8 mouse cellular contexts compared by ENCODE assay signal in genomic region chr1:34061078-34061477, GRCm38 (mm10).
DNase-seq lines count a peak whose midpoint lies in the region; ATAC-seq and TF ChIP-seq lines count a peak whose summit lies in the region.

No protein-coding gene starts in this region.

- intact Hi-C loops in heart, adult 2 months (cut with DNase I) = loop anchor here (1.0 to 5.0 kb wide), 4 partner anchors 41 to 103 kb away; no protein-coding TSS in a partner anchor

- no peaks in the 10 kb centered on the region for H3K27me3 ChIP-seq in heart, adult 2 months (ENCODE audit: control insufficient read depth, insufficient read depth, low read length)
- H3K27me3 ChIP-seq in kidney, adult 2 months (replicated peaks; ENCODE audit: control insufficient read depth, insufficient read depth, low read length) = no peaks in the 10 kb centered on the region
- H3K27me3 ChIP-seq in limb, embryonic 11.5 days (ENCODE audit: control insufficient read depth, insufficient read depth, low read length) = no peaks in the 10 kb centered on the region
- no peaks in the 10 kb centered on the region for H3K27me3 ChIP-seq in midbrain, embryonic 16.5 days (ENCODE audit: control insufficient read depth, insufficient read depth, low read depth, low read length)
- no peaks in the 10 kb centered on the region for H3K27me3 ChIP-seq in splenic B cell, adult 2 months (ENCODE audit: control insufficient read depth, insufficient read depth, low read length, poor library complexity, severe bottlenecking)

- peak overlapping the region; percentile 19; the same call in 1 of the 2 replicates for H3K4me3 ChIP-seq in heart, adult 2 months
- no peak overlapping the region for H3K4me3 ChIP-seq in kidney, adult 2 months (ENCODE audit: insufficient read depth, low read depth, low read length)
- H3K4me3 ChIP-seq in limb, embryonic 11.5 days (ENCODE audit: low read depth, low read length) = no peak overlapping the region
- H3K4me3 ChIP-seq in midbrain, embryonic 16.5 days (ENCODE audit: low read depth, low read length) = no peak overlapping the region

- H3K4me2 ChIP-seq in limb, embryonic 11.5 days (ENCODE audit: low read depth, severe bottlenecking) = no peak overlapping the region
- H3K4me2 ChIP-seq in midbrain, embryonic 16.5 days (ENCODE audit: low read length) = peak overlapping the region; percentile 4; the same call in 1 of the 2 replicates

- peaks cover 4% of the 10 kb centered on the region; the same call in 1 of the 2 replicates for H3K36me3 ChIP-seq in heart, adult 2 months (ENCODE audit: control insufficient read depth, insufficient read depth, low read length)
- no peaks in the 10 kb centered on the region for H3K36me3 ChIP-seq in kidney, adult 2 months (ENCODE audit: control insufficient read depth, insufficient read depth, low read length)
- H3K36me3 ChIP-seq in limb, embryonic 11.5 days (ENCODE audit: control insufficient read depth, insufficient read depth, low read length) = no peaks in the 10 kb centered on the region
- no peaks in the 10 kb centered on the region for H3K36me3 ChIP-seq in midbrain, embryonic 16.5 days (ENCODE audit: control insufficient read depth, insufficient read depth, low read length)
- H3K36me3 ChIP-seq in splenic B cell, adult 2 months (ENCODE audit: control insufficient read depth, insufficient read depth, low read length, poor library complexity, severe bottlenecking) = no peaks in the 10 kb centered on the region

- no peak overlapping the region for H3K9ac ChIP-seq in heart, adult 2 months (ENCODE audit: low read depth, low read length)
- H3K9ac ChIP-seq in limb, embryonic 11.5 days (ENCODE audit: low read length) = no peak overlapping the region
- no peak overlapping the region for H3K9ac ChIP-seq in midbrain, embryonic 16.5 days (ENCODE audit: low read depth, low read length)

- WGBS in heart, adult 2 months = 23% methylated on average over 4 of the region's 4 CpGs
- 27% methylated on average over 4 of the region's 4 CpGs for WGBS in kidney, adult 2 months
- WGBS in limb, embryonic 11.5 days = 21% methylated on average over 4 of the region's 4 CpGs
- 20% methylated on average over 4 of the region's 4 CpGs for WGBS in midbrain, embryonic 16.5 days

- no peak for TF ChIP-seq POLR2A in heart, adult 2 months (IDR thresholded peaks at IDR 0.05; ENCODE audit: insufficient read depth, low read depth, low read length)
- TF ChIP-seq POLR2A in kidney, adult 2 months (IDR thresholded peaks at IDR 0.05; ENCODE audit: low read depth, low read length) = no peak

- peak; percentile 82; the same call in 1 of the 2 replicates for TF ChIP-seq EP300 in heart, adult 2 months (IDR thresholded peaks at IDR 0.05; ENCODE audit: insufficient read depth, low read depth, low read length)

- peaks cover 7% of the 10 kb centered on the region for H3K79me2 ChIP-seq in heart, adult 2 months (replicated peaks; ENCODE audit: control insufficient read depth, insufficient read depth, low read length)

- DNase-seq in urinary bladder, postnatal 14 days (ENCODE audit: low spot score) = peak; percentile 81
- no peak for DNase-seq in urinary bladder, adult 2 months (ENCODE audit: low spot score)
- DNase-seq in embryo, embryonic 10.5 days (ENCODE audit: low spot score) = peak; percentile 81
- DNase-seq in heart, adult 2 months = peak; percentile 74 to 75
- peak; percentile 88 for DNase-seq in kidney, adult 2 months
- peak; percentile 73 for DNase-seq in limb, embryonic 11.5 days (ENCODE audit: low spot score)
- DNase-seq in splenic B cell, adult 2 months (ENCODE audit: low read depth, low spot score) = peak; percentile 42

- H3K27ac ChIP-seq in heart, adult 2 months = peak overlapping the region; percentile 45; the same call in 1 of the 2 replicates
- H3K27ac ChIP-seq in kidney, adult 2 months (ENCODE audit: insufficient read depth, low read depth, low read length) = no peak overlapping the region
- no peak overlapping the region for H3K27ac ChIP-seq in limb, embryonic 11.5 days (replicated peaks; ENCODE audit: low read depth, low read length)
- no peak overlapping the region for H3K27ac ChIP-seq in midbrain, embryonic 16.5 days (ENCODE audit: low read length)

- 0 out of 2 replicates have a peak, but pooled peaks have one; percentile 67 for ATAC-seq in limb, embryonic 11.5 days (ENCODE audit: insufficient number of reproducible peaks, low FRiP score, low TSS enrichment, low read depth)
- ATAC-seq in midbrain, embryonic 16.5 days = peak; percentile 47; the same call in 1 of the 2 replicates

- peaks cover 10% of the 10 kb centered on the region for H3K4me1 ChIP-seq in heart, adult 2 months (ENCODE audit: control insufficient read depth, insufficient read depth, low read length)
- H3K4me1 ChIP-seq in kidney, adult 2 months (ENCODE audit: control insufficient read depth, insufficient read depth, low read length) = no peaks in the 10 kb centered on the region; the same call in 1 of the 2 replicates
- peaks cover 7% of the 10 kb centered on the region; the same call in 1 of the 2 replicates for H3K4me1 ChIP-seq in limb, embryonic 11.5 days (ENCODE audit: control insufficient read depth, insufficient read depth, low read length)
- peaks cover 20% of the 10 kb centered on the region for H3K4me1 ChIP-seq in midbrain, embryonic 16.5 days (ENCODE audit: control insufficient read depth, insufficient read depth, low read length)

- peak; percentile 81 for TF ChIP-seq CTCF in heart, adult 2 months (IDR thresholded peaks at IDR 0.05)
- peak; percentile 85 for TF ChIP-seq CTCF in kidney, adult 2 months (conservative IDR thresholded peaks at IDR 0.05; ENCODE audit: insufficient read depth, insufficient read length, low read depth, low read length)

- H3K9me3 ChIP-seq in limb, embryonic 11.5 days (ENCODE audit: control insufficient read depth, low read length) = no peaks in the 10 kb centered on the region
- H3K9me3 ChIP-seq in midbrain, embryonic 16.5 days (replicated peaks; ENCODE audit: control insufficient read depth, low read length, poor library complexity, severe bottlenecking) = no peaks in the 10 kb centered on the region
